20 mouse cellular contexts compared by ENCODE assay signal in genomic region chr17:32738406-32738805, GRCm38 (mm10). TPM values are rescaled to one million over a fixed set of nuclear protein-coding genes. Genes with fewer than 3 reads are reported as not detected.
"Had no signal": no experiment of that assay in that cellular context is flagged by ENCODE, and none has a peak within 500 bp of the region (broad histone marks: within the 10 kb centered on the region; RNA-seq: fewer than 3 reads in every experiment).

No protein-coding gene starts in this region.

- ATAC-seq: midbrain, embryonic 16.5 days had no signal

- H3K27me3 ChIP-seq: liver, embryonic 15.5 days; midbrain, embryonic 12.5 days; neural tube, embryonic 13.5 days; neural tube, embryonic 15.5 days had no signal

- DNase-seq: lung, adult 18-20 months; lung, embryonic 14.5 days; lung, postnatal 14 days; lung, postnatal 4 days; midbrain, embryonic 14.5 days; retina, postnatal 1 day; right cerebral cortex, adult 18-20 months; right cerebral cortex, postnatal 25 days; thymus, adult 18-20 months; thymus, postnatal 14 days; thymus, postnatal 36 days had no signal

RNA-seq across cellular contexts. Expression of gene Cyp4f15, which starts 53.0 kb away (rescaled TPM):
- polyA plus RNA-seq: lung, embryonic 14.5 days; lung, embryonic 16.5 days; myocyte; stomach, embryonic 14.5 days; thymus, postnatal 0 days had no signal
